Mouse (Mus musculus) activated CD4-positive, CD25-positive, alpha-beta regulatory T cell, adult 4 months (primary cell): ENCODE measurements around the gene Slc1a3. TPM values are rescaled to one million over a fixed set of nuclear protein-coding genes. Genes with fewer than 3 reads are reported as not detected.

ENCODE experiments used
- ATAC-seq: one replicate; pipeline ENCODE4 v1.8.0; 2017
- polyA plus RNA-seq, 2 experiments: library from polyadenylated mRNA; unstranded; fragments of 100-300 nt; shearing (Covaris generic); gene quantifications; one replicate each; pipeline ENCODE4 v1.2.1; 2017

Gene Slc1a3
- polyA plus RNA-seq, 2 experiments from 2014 or later: 0.18 to 0.26 TPM

DNA sequence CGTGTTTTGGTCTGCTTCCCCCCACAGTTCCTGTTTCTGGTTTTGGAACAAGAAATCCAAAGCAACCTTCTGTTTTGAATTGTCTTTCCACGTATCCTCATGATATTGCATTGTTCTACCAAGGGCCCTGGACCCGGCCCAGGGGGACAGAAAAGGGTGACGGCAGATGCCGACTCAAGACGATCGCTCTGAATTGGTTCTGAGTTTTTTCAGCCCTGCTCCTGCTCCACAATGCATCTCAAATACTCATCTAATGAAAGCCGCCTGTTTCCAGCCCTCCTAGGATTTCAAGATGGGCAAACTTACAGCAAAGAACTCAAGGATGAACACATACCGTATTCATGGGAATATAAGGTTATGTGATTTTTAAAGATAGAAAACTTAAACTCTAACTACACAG is 55.3 kb downstream of the Slc1a3 start:
- ATAC-seq: no peak

DNA sequence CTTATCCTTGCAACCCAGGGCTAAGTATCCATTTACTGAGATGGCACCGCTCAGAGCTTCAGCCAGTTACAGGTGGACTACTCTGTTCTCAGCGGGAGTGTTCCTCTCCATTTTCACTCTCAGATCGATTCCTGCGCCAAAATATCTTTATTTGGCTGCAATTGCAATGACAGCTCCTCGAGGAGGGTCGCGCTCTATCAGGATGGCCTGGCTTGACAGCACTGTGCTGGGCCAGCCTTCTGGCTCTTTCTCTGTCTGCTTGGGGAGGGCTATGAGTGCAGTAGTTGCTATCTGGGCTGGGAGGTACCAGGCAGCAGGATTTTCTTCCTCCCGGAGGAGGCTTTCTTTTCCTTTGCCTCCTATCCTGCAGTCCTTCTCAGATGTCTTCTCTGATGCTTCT is 57.9 kb downstream of the Slc1a3 start:
- no peak for ATAC-seq

DNA sequence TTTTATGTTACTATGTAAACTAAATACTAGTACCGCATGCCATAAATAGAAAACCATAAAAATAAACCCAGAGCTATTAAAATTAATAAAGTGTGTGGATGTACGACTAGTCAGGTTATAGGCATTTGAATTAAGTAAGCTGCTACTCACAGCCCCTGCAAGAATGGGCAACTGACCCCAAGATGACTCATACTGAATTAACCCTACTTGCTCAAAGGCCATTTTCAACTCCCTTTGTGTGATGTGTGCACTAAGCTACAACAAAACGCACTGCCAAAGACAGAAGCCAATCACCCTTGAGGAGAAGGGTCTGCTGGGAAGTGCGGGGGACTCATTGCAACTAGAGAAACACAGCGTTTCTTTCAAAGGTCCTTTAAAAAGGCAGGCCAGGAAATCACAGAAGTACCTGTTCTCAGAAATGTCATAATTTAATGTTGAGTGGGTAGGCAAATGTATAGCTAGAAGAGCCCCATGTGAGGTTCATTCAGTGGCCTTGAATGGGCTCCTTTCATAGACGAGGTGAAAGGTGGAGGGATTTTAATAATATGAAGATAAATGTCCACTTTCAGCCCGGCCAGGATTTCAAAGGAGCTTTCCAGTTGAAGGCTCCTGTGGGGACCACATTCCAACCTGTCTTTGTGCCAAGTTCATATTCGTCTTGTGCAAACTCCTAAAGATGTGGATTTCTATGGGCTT is 66.4 kb downstream of the Slc1a3 start:
- ATAC-seq: no peak

DNA sequence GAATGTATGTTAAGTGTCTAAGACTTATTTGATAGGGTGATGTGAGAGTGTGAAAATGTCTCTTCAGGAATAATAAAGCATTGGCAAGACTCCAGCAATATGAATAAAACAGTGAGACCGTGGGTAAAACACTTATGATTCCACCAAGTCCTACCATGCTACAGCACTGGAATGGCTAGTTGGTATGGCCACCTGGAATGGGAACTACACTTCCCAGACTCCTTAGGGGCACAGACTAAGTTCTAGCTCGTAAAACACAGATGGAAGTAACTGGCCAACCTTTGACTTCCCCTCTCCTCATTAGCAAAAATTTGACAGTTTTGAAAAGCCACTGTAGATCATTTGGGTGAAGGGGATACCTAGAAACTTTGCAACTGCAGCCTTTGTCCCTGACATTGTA is 70.7 kb downstream of the Slc1a3 start:
- ATAC-seq: no peak

DNA sequence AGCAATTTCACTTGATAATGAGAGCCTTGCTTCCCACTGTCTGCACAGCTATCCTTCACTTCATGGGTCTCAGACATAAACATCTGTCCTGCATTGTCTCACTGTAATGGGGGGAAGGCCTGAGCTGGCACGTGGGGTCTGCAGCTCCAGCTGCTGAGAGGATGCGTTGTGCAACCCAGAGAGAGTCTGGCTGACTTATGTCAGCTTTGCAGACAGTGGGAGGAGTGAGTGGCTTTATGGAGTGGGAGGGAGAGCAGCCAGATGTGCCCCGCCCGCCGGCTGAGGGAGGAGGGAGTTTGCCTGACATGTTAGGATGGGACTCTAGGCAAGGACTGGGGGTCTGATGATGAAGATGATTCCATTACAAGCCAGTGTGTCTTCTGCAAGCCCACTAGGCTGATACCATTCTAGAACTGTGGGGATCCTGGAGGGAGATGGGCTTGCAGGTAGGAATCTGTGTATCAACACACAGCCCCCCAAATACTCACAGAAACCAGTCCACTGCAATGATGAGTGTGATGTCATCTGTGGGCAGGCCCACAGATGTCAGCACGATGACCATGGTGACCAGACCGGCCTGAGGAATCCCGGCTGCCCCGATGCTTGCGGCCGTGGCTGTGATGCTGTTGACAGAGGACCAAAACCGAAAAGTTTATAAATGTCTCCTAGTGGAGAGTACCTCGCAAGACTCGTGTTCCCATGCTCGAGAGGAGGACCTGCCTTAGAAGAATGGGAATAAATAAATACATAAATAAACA is 71.8 kb downstream of the Slc1a3 start:
- ATAC-seq: no peak

DNA sequence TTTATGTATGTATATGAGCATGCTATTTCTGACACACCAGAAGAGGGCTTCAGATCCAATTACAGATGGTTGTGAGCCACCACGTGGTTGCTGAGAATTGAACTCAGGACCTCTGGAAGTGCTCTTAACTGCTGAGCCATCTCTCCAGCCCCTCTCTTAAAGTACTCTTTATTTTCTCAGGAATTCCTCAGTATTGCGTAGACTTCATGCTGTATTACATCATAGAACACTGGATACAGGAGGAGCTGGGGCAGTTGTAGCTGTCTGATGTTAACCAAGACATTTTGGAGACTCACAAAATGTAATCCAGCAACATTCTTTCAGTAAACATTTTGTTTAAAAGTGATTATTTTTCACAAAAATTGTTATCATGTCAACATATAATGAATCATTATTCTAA is 73.3 kb downstream of the Slc1a3 start:
- no peak for ATAC-seq

DNA sequence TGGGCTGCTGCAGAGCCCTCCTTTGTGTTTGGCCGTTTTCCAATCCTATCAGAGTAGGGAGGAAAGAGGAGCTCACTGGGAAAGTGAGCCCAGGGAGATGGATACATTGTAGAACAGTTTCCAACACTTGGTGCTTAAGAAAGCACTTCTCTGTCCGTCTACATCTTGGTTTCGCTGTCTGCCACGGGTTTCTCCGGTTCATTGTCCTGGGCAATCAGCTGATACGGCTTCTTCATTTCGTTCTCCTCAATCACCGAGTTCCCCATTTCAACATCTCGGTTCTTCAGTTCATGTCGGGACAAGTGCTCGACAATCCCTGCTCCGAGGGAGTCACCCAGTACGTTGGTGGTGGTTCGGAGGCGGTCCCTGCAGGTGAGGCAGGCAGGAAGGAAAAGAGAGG is 74.6 kb downstream of the Slc1a3 start:
- no peak for ATAC-seq

- ATAC-seq: no peak
Observed at GRCm38 (mm10) chr15:8634807-8635206, 75.8 kb downstream of the Slc1a3 start.

DNA sequence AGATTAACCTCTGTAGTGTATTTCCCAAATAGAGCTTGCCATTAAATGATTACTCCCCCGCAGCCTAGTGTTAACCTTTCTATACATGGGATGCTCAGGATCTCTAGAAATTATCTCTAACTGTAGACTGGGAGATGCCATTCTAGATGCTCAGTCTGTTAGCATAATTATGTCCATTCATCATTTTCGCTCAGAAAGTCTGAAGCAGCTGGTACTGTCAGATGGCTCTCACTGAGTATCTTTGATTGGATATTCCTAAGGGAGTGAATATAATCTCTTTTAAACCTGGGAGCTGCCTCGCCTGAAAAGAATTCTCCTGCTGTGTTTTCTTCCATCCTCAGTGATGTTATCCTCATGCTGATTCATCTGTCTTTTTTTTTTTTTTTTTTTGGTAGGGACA is 76.2 kb downstream of the Slc1a3 start:
- no peak for ATAC-seq

- no peak for ATAC-seq
Observed at GRCm38 (mm10) chr15:8633375-8633774, 77.2 kb downstream of the Slc1a3 start.

GRCm38 (mm10) chr15:8632361-8632760 is 78.2 kb downstream of the Slc1a3 start:
- ATAC-seq: no peak

DNA sequence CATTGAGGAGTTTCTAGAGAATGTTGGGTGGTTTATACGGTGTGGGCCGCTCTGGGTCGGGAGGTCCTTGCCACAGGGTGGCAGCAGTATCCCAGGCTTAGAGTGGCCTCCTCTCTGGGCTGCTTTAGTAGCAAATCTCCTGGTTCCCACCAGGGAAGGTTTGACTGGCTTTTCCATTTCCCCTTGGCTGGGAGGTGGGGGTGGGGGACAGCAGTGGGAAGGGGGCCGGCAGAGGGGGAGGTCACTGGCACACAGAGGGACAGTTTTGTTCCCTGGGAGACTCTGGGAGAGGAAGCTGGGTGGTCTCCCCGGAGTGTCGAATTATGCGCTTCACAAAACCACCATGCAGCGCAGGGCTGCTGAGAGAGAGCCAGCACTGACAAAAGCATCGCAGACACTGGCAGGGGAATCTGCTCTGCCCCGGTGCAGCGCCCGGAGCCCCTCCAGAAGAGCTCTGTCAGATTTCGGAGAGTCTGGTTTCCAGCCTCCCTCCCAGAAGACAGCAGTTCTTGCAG is 81.2 kb downstream of the Slc1a3 start:
- ATAC-seq: no peak

DNA sequence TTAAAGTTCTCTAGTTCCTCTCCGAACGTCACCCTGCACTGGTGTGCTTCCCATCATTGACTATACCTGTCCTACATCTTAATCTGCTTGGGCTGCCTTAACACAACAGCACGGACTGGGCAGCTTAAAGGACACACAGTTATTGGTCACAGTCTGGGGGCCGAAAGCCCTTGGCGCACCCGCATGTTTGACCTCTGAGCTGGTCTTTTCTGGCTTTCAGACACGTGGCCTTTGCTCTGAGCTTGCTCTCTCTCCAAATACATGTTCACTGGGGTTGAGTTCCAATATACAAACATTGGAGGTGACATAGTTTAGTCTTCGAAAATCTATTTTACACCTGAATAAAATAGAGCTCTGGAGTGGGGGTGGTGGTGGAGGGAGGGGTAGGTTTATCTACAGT is 82.4 kb downstream of the Slc1a3 start:
- ATAC-seq: no peak

- peak; percentile 72 for ATAC-seq
Observed at GRCm38 (mm10) chr15:8627097-8627537, 83.4 kb downstream of the Slc1a3 start.

DNA sequence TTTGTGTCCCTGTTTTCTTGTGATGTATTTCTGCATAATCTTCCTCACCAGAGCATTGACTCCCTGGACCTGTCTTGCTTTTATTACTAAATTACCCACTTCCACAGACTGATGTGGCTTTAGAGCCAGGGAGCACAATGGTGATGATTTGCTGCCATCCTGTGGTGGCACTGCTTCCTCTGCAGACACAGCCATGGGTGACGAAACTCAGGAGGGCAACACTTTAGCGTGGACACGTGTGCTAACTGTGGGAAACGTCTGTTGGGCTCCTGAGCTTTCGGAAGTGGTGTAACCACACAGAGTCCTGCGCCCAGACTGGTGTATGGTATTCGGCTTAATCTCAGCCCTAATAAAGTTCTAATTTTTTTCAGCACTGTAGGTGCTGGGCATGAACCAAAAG is 85.2 kb downstream of the Slc1a3 start:
- peak; percentile 51 for ATAC-seq

DNA sequence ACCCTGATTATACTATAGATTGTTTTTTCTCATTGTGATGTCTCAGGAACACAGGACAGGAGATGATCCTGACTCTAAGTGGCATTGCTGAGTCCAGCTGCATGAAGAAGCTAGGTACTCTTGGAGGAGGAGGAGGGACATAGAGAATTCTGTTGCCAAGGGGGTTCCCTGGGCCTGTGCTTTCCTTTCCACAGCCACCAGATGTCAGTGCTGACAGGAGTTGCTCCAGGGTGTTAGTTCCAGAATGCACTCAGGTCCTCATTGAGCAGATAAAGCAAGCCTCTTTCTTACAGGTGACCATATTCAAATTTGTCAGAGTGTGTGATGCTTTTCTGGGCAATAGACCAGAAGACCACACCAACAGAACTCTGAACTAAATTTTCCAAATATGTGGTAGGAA is 86.7 kb downstream of the Slc1a3 start:
- no peak for ATAC-seq

- no peak for ATAC-seq
Observed at GRCm38 (mm10) chr15:8619479-8620026, 91.0 kb downstream of the Slc1a3 start.

DNA sequence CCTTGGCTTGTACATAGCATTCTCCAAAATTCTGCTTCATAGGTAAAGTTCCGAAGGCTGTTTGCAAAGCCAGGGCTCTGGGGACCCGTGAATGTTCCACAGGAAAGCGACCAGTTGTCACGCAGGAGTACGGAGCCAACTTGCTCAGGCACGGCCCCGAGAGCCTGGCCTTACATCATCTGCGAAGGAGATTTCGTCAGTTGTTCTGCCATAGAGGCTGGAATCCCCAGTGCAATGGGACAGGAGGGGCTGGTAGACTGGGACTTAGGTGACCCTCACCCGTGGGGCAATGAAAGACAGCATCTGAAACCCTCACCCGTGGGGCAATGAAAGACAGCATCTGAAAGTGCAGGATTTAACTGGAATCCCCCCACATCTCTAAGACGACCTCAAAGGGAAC is 94.3 kb downstream of the Slc1a3 start:
- ATAC-seq: no peak

GRCm38 (mm10) chr15:8615511-8616224 is 94.9 kb downstream of the Slc1a3 start:
- ATAC-seq: no peak

DNA sequence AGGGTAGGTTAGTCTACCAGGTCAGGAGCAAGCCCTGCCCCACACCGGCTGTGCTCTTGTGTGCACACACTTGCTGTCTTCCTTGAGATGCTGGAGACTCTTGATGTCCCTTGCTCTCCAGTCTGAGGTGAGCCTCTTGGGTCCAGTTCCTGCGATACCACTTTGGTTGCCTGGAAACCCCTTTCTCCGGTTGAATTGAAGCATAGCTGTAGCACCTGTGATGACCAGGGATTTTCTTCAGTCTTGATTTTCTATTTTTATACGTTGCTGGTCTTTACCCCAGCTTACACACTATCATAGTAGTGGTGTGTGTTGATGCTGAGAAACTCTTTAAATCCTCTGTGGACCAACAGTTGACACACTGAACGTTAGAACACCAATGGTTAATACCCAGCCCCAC is 95.9 kb downstream of the Slc1a3 start:
- ATAC-seq: no peak

GRCm38 (mm10) chr15:8605538-8606188 is 104.9 kb downstream of the Slc1a3 start:
- no peak for ATAC-seq

GRCm38 (mm10) chr15:8602362-8602761 is 108.2 kb downstream of the Slc1a3 start:
- ATAC-seq: no peak
